Mouse (Mus musculus) bone marrow, adult 2 months (tissue): ENCODE results near the gene Ccdc83.

Source experiments
- CTCF ChIP-seq: fragments of 200-500 bp; IDR thresholded peaks from 2 replicates; pipeline ENCODE4 v1.5.1; 2011; ENCODE audit warnings: low read length, control low read depth; ENCODE audit not compliant: control insufficient read depth, insufficient read depth
- POLR2A ChIP-seq: fragments of 200-500 bp; IDR thresholded peaks from 2 replicates; pipeline ENCODE4 v1.6.1; 2011; ENCODE audit warnings: low read depth, mild to moderate bottlenecking, control low read depth, low read length, borderline replicate concordance; ENCODE audit not compliant: control insufficient read depth

DNA sequence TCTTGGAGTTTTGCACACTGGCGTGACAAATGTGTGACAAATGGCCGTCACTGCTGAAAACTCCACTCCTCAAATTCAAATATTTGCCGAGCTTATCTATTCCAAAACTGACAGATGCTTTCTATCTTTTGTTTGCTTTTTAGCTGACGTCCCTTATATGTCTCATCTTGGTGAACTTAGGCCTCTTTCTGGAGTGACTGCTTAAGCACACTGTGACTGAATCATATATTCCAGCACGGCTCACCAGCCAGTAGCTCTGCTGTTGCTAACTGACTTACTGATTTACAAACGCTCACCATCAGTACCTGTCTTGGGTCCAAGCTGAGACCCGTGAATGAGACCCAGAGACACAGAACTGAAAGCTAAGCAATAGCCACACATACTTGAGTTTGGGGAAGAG, 19.2 kb upstream of the Ccdc83 start:
- TF ChIP-seq POLR2A (no peak), CTCF (no peak)
